Mouse (Mus musculus) liver, adult (tissue): ENCODE data around the gene Fam189b.

Source experiments
- GATA4 ChIP-seq: IDR thresholded peaks from 2 replicates; pipeline ENCODE4 v1.6.1; 2014; ENCODE audit warnings: mild to moderate bottlenecking, low read length; ENCODE audit not compliant: insufficient replicate concordance

Gene Fam189b

GRCm38 (mm10) chr3:89163123-89163522 lies 19.8 kb upstream of the Fam189b start:
- TF ChIP-seq GATA4: no peak

- no peak for TF ChIP-seq GATA4
Observed at GRCm38 (mm10) chr3:89163643-89164245, 19.2 kb upstream of the Fam189b start.

GRCm38 (mm10) chr3:89164506-89165267 lies 18.3 kb upstream of the Fam189b start, which contains the start of gene Clk2:
Gene Clk2, plus strand, starts transcription at chr3:89164795.
- TF ChIP-seq GATA4: no peak

GRCm38 (mm10) chr3:89165268-89165870 lies 17.6 kb upstream of the Fam189b start:
- no peak for TF ChIP-seq GATA4

- no peak for TF ChIP-seq GATA4
Observed at GRCm38 (mm10) chr3:89166945-89167344, 16.0 kb upstream of the Fam189b start.

GRCm38 (mm10) chr3:89174844-89175243 lies 8.1 kb upstream of the Fam189b start:
- TF ChIP-seq GATA4: no peak

- no peak for TF ChIP-seq GATA4
Observed at GRCm38 (mm10) chr3:89175544-89175943, 7.4 kb upstream of the Fam189b start.

- no peak for TF ChIP-seq GATA4
Observed at GRCm38 (mm10) chr3:89176421-89176820, 6.5 kb upstream of the Fam189b start.

GRCm38 (mm10) chr3:89177242-89178106 lies 5.5 kb upstream of the Fam189b start, which contains the start of gene Scamp3:
Gene Scamp3, plus strand, starts transcription at chr3:89177473.
- TF ChIP-seq GATA4: no peak

- no peak for TF ChIP-seq GATA4
Observed at GRCm38 (mm10) chr3:89178107-89178385, 4.9 kb upstream of the Fam189b start.

- no peak for TF ChIP-seq GATA4
Observed at GRCm38 (mm10) chr3:89179056-89179455, 3.9 kb upstream of the Fam189b start.

GRCm38 (mm10) chr3:89181749-89182500 lies 1.0 kb upstream of the Fam189b start:
- TF ChIP-seq GATA4: no peak

- TF ChIP-seq GATA4: no peak
Observed at GRCm38 (mm10) chr3:89182531-89183057, 349 bp upstream of the Fam189b start.

GRCm38 (mm10) chr3:89183959-89184315 lies 994 bp downstream of the Fam189b start:
- TF ChIP-seq GATA4: no peak

- no peak for TF ChIP-seq GATA4
Observed at GRCm38 (mm10) chr3:89187197-89187596, 4.3 kb downstream of the Fam189b start.
